Mouse (Mus musculus) lung, postnatal 25 days (tissue): ENCODE results near the gene Dio2.

Source experiments
- DNase-seq: peaks from one replicate; pipeline ENCODE4 v3.0.0; 2022; ENCODE audit warnings: low spot score

The Dio2 gene

GRCm38 (mm10) chr12:90738388-90739223, at the start of gene Dio2:
Gene Dio2 (minus strand): TSS chr12:90738438.
- DNase-seq = no peak

DNA sequence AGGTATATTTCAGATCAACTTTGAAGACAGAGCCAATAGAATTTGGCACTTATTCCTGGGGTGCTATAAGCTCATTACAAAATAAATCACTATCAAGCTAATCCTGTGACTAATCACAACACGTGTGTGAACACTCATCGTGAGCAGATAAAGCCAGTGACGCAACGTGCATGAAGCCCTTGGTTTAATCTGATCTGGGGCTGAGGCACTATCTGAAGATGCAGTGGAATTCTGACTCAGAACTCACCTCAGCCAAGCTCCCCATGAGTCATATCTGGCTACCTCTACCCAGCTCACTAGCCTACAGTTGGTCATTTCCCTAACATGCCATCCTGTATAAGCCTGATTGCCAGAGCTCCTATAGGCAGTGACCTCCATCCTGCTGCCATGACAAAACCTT, 43.2 kb upstream of the Dio2 start:
- peak; percentile 1 for DNase-seq

DNA sequence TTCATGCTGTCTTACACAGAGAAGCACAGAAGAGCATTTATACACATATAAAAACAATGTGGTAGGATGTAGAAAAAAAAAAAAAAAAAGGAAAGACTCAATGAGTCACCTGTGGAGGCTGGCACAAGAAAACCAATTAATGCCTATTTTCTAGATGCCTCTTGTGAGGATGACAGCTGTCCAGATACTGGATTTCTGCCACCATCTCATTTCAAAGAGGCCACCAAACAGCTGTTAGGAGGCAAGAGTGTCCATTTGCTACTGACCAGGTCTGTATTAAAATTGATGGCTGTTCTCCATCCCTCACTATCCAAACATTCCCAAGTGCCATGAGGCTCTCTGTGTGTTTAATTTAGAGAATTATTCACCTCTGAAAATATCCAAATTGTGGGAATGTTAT, 6.5 kb upstream of the Dio2 start:
- no peak for DNase-seq

DNA sequence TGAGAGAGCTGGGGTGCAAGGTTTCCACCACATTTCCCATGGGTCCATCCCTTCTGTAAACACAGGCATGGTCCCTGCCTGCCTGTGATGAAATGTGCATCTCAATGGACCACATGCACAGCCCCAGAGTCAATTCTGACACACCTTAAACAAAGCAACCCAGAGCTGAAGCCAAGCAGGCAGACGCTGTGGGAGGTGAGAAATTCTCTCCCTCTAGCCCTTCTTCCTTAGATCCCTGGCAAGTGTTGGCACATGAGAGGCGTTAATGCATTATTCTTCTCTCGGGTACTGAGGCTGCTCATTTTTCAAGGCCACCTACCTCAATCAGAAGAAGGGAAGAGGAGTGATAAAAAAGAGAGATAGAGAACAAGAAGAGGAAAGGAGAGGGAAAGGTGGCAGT, 5.4 kb upstream of the Dio2 start:
- DNase-seq = no peak

GRCm38 (mm10) chr12:90740468-90740867, 2.2 kb upstream of the Dio2 start:
- DNase-seq = peak; percentile 54

- no peak for DNase-seq
These were observed 306 bp downstream of the Dio2 start for GRCm38 (mm10) chr12:90737932-90738331.

DNA sequence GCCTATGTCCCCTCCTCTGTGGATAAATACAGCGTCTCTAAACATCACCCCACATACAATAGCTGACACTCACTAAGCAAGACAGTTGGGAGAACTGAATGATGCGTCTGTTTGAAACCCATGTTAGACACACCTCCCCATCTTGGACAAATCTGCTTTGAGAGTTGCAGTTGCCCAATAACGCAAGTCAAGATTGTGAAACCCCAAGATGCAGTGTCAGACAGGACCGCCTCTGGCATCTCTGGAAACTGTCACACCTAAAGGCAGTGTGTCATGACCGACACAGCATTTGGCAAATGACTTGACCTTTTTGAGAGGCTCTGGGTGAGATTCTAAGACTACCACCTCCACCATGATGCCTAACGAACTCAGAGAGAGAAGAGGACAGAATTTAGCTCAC, 2.8 kb downstream of the Dio2 start:
- no peak for DNase-seq

DNA sequence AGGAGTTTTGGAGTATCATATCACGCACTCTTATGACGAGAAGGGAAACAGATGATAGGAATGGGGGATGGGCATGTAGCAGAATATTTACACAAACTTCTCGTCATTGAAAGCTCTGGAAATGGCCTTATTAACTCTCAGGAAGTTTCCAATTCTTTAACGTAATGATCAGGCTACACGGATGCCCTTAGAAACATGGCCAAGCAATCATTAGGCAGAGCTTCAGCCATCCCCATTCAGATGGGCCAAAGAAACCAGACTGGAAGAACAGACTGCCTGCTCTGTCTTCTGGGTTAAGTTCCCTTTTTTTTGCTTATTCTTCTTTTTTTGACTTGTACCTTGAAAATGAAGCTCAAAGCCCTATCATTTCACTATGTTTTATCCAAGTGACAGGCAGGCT, 3.7 kb downstream of the Dio2 start:
- no peak for DNase-seq

DNA sequence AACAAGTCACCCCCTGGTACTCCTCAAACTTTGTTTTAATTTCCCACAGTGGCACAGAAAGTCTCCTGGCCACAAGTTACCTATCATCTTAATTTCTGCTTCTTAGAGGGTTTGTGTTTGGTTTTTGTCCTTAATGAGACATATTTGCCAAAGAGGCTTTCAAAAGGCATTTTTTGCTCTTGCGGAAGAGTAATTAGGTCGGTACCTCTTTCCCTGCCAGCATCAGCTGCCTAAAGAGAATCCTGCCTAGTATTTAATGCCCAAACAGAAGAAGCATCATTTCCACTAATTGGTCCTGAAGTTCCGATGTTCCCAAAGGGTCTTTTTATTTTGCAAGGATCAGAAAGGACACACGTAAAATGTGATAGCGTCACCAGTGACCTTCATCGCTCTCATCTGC, 4.5 kb downstream of the Dio2 start:
- DNase-seq = no peak

DNA sequence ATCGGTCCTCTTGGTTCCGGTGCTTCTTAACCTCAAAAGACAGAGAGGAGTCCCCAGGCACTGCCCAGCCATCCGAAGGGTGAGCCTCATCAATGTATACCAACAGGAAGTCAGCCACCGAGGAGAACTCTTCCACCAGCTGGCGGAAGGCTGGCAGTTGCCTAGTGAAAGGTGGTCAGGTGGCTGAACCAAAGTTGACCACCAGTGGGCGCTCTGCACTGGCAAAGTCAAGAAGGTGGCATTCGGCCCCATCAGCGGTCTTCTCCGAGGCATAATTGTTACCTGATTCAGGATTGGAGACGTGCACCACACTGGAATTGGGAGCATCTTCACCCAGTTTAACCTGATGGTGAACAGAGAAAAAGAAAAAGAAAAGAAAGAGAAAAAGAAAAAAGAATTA, 8.6 kb downstream of the Dio2 start:
- DNase-seq = peak; percentile 42

DNA sequence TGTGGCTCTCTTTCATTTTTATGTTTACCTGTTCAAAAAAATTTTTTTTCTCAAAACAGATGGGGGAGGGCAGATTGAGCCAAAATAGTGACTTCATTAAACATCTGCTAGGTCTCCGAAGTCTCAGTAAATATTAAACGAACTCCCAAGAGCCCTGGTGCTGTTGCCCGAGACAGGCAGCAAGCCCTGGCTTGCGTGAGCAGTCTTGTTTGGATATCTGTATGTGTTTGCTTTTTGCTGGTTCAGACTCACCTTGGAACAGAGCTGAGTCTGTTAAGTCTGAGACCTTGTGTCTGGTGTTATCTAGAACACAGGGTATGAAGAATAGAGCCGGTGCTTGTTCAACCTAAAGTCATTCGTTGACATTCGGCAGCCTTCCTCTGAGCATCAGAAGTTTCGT, 13.1 kb downstream of the Dio2 start:
- no peak for DNase-seq

- DNase-seq = no peak
These were observed 13.6 kb downstream of the Dio2 start for GRCm38 (mm10) chr12:90724644-90725043.

GRCm38 (mm10) chr12:90694135-90694534, 44.1 kb downstream of the Dio2 start:
- DNase-seq = no peak
